Comparison of ENCODE assay signal across 26 mouse cellular contexts in genomic region chr2:3148731-3149130, GRCm38 (mm10). TPM values are rescaled to one million over a fixed set of nuclear protein-coding genes. Genes with fewer than 3 reads are reported as not detected.
"Had no signal": no experiment of that assay in that cellular context is flagged by ENCODE, and none has a peak within 500 bp of the region (broad histone marks: within the 10 kb centered on the region; RNA-seq: fewer than 3 reads in every experiment).

No protein-coding gene starts in this region.

- H3K9ac ChIP-seq: forebrain, postnatal 0 days; heart, embryonic 13.5 days; heart, embryonic 15.5 days; hindbrain, embryonic 12.5 days; hindbrain, embryonic 14.5 days; intestine, embryonic 15.5 days; limb, embryonic 12.5 days; liver, embryonic 13.5 days; liver, embryonic 15.5 days; liver, postnatal 0 days had no signal

- H3K36me3 ChIP-seq: heart, embryonic 15.5 days; hindbrain, embryonic 12.5 days; liver, embryonic 13.5 days; liver, embryonic 15.5 days had no signal

- ATAC-seq: forebrain, postnatal 0 days; hindbrain, embryonic 16.5 days; inflammation-experienced regulatory T-cells, adult 6 months; intestine, embryonic 15.5 days; intestine, postnatal 0 days; liver, postnatal 0 days had no signal

- H3K27me3 ChIP-seq: heart, embryonic 13.5 days; heart, embryonic 15.5 days; hindbrain, embryonic 12.5 days; intestine, embryonic 15.5 days; limb, embryonic 12.5 days; liver, embryonic 13.5 days; liver, embryonic 15.5 days had no signal

- DNase-seq: forebrain, postnatal 0 days; gastrocnemius, postnatal 10 days; gastrocnemius, postnatal 36 days; heart, adult 18-20 months; kidney, adult 8-10 months; kidney, postnatal 25 days; kidney, postnatal 4 days; liver; liver, embryonic 13.5 days; liver, postnatal 0 days had no signal

- H3K4me3 ChIP-seq: heart, embryonic 13.5 days; heart, embryonic 15.5 days; hindbrain, embryonic 12.5 days; intestine, embryonic 15.5 days; layer of hippocampus, adult 2 months; left cerebral cortex, adult 2 months; limb, embryonic 10.5 days; limb, embryonic 12.5 days; liver, embryonic 13.5 days; liver, embryonic 15.5 days had no signal

- H3K4me1 ChIP-seq: liver, embryonic 13.5 days; liver, embryonic 15.5 days had no signal

- H3K4me2 ChIP-seq: heart, embryonic 11.5 days; heart, embryonic 13.5 days; heart, embryonic 15.5 days; hindbrain, embryonic 12.5 days; hindbrain, embryonic 14.5 days; intestine, embryonic 15.5 days; limb, embryonic 12.5 days; liver, embryonic 11.5 days; liver, embryonic 13.5 days; liver, embryonic 15.5 days had no signal

- H3K27ac ChIP-seq: heart, embryonic 13.5 days; heart, embryonic 15.5 days; hindbrain, embryonic 12.5 days; hindbrain, embryonic 14.5 days; intestine, embryonic 15.5 days; kidney, postnatal 0 days; layer of hippocampus, adult 2 months; left cerebral cortex, adult 2 months; limb, embryonic 10.5 days; limb, embryonic 12.5 days; liver, embryonic 13.5 days; liver, embryonic 15.5 days had no signal

- H3K9me3 ChIP-seq: heart, embryonic 13.5 days; heart, embryonic 15.5 days; hindbrain, embryonic 12.5 days; intestine, embryonic 15.5 days; limb, embryonic 10.5 days; limb, embryonic 12.5 days; liver, embryonic 13.5 days; liver, embryonic 15.5 days had no signal

RNA-seq across cellular contexts. Expression of gene Fam171a1, which starts 34.7 kb away (rescaled TPM):
- polyA plus RNA-seq: inflammation-experienced regulatory T-cells, adult 6 months had no signal
